Mouse (Mus musculus) urinary bladder, postnatal 36 days (tissue): ENCODE measurements around the gene Exoc3l2.
"Not testable (repeated sequence)": the region's sequence is repeated elsewhere in the genome, so short reads cannot be mapped to it uniquely, and the experiment has no call there.

Experiments used
- DNase-seq, 2 experiments: peaks; one replicate each; pipeline ENCODE4 v3.0.0; 2022; ENCODE audit warnings: low spot score in 2 of 2, mixed read lengths in 1 of 2

Exoc3l2 gene

DNA sequence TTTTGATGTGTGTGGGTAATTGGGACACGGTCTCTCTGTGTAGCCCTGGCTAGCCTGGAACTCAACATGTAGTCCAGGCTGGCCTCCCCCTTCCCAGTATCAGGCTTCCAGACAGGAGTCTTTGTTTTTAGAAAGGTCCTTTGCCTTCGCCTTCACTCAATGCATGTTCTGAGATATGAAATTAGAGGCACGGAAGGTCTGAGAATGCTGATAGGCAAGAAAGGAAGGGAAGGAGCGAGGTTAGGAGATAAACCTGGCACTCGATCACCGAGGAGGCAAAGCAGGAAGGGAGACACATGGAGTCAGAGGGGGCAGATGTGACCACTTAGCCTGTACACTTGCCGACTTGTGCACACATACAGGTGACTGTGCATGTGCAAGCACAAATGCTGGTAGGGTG lies 23.4 kb downstream of the Exoc3l2 start:
- DNase-seq, result no peak

DNA sequence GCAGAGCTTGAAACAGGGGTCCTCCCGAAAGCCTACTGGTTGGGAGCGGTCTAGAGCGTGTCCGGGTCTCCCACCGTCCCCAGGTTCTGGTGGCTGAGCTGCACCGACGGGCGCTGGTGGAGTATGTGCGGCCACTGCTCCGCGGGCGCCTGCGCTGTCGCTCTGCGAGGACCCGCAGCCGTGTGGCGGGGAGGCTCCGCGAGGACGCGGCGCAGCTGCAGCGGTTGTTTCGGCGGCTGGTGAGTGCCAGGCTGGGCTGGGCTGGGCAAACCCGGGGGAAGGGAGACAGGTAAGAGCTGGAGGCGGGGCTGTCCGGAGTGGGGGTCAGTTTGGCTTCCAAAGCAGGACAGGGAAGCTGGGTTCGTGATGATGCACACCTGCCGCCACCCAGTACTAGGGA lies 26.4 kb downstream of the Exoc3l2 start:
- no peak for DNase-seq

DNA sequence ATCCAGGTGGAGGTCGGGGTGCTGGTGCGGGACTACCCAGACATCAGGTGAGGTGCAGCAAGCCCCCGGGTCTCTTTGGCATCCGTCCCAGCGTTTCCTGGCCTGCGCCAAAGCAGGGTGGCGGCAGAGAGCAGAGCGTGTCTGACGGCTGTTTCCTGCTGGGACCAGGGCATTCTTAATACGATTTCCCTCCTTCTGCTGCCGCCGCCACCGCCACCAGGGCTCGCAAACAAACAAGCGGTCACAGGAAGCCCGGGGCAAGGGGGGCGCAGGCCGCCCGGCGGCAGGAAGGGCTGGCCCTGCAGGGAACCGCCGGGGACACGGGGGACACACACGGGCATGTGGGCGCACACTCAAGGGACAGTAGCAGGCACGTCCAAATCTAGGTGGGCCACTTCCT lies 28.6 kb downstream of the Exoc3l2 start:
- DNase-seq, result peak in 1 of 2 experiments; percentile 22

DNA sequence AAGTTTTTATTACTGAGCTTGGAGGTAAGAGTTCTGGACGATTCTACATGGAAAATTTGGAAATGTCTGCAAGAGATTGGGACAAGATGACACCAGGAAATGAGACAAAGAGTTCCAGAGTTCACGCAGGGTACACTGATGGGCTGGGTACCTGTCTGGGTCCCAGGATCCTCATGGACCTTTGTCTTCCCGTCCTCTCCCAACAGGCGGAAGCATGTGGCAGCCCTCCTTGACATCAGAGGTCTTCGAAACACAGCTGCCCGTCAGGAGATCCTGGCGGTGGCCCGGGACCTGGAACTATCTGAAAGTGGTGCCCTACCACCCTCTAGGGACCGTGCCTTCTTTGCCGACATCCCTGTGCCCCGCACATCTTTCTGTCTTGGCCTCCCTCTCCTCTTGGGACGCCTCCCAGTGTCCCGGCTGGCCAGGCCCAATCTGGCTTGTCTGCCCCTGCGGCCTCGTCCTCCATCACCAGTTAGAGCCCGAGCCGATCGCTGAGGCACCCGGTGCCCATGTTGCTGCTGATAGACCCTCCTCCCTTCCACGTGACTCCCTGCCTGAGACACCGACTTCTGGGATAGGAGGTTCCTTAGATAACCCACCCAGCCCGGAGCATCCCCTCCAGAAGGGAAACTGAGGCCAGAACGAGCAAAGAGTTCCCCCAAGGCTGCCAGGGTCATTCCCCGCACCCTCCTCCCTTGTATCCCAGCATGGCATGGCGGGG lies 31.8 kb downstream of the Exoc3l2 start:
- DNase-seq, result no peak

DNA sequence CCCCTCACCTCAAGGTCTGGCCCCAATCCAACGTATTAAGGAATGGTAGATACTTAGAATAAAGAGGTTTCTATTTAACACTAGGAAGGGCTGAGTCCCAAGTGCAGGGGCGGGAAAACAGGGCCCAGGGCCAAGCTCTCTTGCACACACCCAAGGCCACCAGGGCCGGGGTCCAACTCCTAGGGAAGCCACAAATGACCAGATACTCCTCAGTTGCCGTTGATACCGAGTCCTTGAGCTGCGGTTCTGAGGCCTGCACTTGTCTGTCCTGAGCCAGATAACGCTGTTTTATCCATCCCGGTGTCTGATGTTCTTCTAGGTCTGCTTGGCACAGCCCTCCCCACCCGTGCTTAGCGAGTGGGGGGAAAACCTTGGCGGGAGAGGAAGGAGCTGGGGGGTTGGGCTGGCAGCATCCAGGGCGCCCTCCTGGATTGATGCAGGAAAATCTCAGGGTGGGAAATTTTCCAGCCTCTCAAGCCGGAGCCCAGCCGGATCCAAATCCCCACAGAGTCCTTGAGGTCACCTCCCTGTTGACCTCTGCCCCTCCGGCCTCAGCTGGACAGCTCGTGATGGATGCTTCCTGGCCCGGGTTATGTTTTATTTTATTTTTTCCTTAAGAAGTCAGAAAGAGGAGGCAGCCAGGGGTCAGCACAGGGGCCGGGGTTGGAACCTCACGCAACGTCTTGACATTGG lies 32.5 kb downstream of the Exoc3l2 start:
- peak in 1 of 2 experiments; percentile 37 for DNase-seq

DNA sequence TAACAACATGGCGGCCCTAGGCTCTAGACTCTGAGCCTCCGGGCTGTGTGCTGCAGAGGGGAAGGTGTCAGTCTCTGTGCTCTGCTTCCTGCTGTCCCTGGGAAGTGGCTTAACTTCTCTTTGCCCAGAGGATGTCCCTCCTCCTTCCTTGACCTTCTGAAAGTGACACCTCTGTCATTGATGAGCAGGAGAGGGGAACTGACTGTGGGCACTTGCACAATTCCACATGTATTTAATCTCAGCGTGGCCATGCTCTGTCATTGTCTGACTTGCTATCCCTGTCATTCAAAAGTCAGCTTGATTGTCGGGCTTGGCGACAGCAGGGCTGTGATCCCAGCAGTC lies 33.1 kb downstream of the Exoc3l2 start:
- no peak for DNase-seq

DNA sequence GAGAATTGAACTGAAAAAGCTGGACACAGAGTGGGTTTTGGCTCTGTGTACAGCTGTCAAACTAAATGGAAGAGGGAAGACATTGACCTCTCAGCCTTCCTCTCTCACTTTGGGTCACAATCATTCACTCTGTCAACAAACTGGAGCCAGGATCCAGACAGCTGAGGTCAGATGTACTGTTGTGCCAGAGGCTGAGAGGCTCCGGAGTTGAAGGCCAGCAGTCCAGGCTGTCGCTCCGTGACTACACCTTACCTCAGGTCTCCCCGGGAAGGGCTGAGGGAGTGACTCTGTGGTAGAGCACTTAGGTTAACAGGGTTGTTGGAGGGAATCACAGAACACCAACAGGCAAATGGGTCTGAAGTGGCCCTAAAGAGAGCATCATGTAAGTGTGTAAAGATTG lies 35.2 kb downstream of the Exoc3l2 start:
- DNase-seq, result no peak

DNA sequence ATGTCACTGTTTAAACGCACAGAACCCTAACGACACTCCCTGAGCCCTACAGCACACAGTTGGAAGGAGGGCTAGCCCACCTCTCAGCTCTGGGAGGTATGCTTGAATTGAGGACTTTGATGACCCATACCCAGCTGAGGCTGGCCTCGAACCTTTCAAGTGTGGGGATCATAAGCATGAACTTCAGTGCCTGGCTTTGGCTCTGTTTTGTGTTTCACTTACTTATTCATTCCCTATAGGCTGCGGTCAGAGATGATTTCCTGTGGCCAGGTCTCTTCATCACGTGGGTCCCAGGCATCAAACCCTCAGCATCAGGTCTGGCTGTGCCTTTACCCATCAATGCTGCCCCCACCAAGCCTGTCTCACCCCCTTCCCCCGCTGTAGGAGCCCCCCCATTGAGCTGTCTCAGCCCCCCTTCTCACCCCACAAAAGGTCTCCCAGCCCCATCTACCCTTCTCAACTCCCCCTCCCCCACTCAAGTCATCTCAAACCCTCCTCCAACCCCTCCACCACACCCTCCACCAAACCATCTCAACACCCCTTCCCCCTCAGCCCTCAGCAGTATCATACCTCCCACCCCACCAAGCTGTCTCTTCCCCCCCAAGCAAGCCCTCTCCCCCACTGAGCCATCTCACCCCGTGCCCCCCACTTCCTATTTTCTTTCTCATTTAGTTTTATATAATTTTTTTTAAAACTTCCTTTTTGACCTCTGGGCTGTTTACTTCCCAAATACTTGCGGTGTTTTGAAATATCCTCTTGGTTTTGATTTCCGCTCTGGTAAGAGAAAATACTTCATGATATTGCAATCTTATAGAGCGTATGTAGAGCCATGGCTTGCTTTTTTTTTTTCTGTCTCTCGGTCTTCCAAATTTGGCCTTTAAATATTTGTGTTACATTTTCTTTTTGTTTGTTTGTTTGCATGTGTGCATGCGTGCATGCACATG lies 37.6 kb downstream of the Exoc3l2 start:
- DNase-seq, result no peak

DNA sequence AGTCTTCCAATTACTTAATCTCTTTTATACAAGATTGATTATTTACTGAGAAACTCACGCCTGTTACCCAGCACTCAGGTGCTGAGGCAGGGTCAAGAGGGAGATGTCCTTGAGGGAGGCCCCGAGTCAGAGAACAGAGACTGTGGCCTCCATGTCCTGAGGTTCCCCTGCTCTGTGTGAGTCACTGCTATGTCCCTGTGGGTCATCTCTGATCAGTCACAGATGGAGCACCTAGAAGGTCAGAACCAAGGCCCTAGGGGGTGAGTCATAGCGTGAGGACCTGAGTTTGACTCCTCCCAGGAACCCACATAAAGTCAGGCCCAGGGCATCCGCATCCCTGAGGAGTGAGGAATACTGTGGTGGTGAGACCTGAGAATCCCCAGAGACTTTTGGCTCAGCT lies 38.5 kb downstream of the Exoc3l2 start:
- DNase-seq, result no peak

DNA sequence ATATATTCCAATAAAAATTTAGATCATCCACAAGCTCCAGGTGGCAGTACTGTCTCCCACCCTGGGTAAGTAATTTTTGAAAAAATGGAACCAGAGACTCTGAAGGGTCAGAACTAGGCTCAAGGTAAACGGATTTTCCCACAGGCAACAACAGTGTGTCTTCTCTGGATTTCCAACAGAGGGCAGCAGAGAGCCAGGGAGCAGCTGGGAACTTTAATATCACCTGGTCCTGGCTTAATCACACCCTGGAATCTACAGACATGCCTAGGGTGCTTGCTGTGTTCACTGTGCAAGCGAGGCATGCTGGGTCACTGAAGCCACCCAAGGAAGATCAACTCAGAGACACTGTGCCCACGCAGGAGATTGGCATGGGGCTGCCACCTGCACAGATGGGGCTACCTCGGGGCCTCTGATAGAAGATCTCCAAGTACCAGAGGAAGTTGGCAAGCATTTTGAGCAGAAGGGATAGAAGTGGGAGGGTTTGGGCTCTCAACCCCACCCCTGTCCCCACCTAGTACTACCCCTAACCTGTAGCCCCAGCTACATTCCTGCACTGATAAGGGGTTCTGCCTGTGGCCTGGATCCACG lies 40.4 kb downstream of the Exoc3l2 start:
- DNase-seq, result peak; percentile 45 to 57

DNA sequence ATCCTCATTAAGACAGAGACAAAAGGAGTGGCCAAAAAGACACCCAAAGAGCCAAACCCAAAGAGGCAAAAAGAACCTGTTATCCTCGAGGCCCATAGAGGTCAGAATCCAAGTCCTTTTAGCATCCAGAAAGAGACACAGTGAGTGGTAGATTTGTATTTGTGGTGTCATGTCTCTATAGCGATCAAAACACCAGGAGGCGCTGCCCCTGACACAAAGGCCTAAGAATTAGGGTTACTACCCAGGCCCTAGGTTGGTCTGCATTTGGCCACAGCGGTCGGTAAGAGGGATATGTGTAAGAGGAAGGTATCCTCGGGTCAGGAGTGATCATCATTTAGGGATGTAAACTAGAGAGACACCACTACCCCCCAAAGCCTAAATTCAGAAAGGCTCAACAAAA lies 43.2 kb downstream of the Exoc3l2 start:
- DNase-seq, result no peak

DNA sequence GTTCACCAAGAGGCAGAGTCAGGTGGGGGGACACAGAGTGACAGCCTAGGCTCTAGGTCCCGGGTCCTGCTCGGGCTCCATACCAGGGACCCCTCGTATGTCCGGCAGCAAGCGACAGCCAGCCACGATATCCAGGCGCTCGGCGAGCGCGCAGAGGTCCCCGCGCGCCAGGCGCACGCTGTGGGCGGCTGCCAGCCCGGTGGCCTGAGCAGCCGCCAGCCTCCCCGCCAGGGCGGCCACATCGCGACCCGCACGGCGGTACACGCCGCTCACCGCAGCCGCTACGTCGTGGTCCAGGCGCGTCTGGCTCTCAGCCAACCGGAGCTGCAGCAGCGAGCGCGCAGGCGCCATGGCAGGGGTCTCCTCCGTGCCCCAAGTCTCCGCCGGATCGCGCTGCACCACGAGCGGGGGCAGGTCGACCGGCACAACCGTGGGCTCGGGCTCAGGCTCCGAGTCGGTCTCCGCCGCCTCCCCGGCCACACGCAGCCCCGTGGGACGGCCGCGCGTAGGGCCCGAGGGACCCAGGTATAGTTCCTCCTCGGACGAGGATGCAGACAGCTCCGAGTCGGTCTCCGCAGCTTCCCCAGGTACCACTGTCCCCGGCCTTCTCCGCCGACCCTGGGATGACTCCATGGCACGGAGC lies 44.0 kb downstream of the Exoc3l2 start:
- no peak for DNase-seq

DNA sequence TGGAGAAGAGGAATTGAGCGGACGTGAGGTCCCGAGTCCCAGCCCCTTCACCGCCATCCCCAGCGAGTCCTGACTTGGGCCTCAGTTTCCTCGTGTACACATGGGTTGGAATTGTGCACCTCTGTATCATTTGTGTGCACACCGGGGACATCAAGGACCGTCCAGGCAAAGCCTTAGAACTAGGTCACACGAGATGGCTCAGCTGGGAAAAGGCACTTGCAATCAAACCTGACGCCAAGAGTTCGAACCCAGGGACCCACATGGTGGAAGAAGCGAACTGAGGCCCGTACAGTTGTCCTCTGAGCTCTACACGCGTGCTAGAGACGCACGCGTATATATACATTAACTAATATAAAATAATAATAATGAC lies 44.5 kb downstream of the Exoc3l2 start:
- no peak for DNase-seq

DNA sequence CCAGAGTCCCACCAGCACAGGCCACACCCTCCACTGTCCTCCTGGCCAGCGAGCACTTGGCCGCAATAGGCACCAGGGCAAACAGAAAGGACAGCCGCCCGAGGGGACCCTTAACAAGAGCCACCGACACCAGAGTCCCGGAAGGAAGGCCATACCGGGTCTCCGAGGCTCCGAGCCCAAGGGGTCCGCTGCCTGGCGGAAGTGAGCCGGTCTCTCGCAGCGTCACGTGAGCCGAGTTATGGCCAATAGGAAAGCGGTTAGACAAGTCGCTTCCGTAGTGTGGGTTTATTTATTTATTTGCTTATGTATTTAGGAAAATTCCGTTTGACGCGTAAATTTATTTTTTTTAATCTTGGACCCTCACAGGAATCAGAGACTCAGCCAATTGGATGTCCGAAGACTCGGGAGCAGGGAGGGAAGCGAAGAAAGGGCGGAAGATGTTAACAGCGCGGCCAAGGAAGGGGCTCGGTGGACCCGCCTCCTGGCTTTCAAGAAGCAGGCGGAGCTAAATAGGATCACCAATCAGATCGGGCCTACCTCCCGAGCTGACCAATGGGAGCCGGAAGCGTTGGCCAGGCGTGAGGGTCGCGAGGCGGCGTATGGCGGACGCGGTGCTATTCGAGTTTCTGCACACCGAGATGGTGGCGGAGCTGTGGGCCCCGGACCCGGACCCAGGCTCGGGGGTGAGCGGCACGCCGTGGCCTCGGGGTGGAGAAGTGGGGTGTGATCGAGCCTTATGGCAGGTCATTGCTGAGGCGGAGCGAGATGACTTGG lies 45.2 kb downstream of the Exoc3l2 start, which contains the start of the genes Bloc1s3 and Trappc6a:
Gene Bloc1s3 (minus strand): TSS at position 218 of the 774 bp plus-strand sequence.
Gene Trappc6a (plus strand): TSS at position 246 of the 774 bp plus-strand sequence.
- DNase-seq, result peak; percentile 91

DNA sequence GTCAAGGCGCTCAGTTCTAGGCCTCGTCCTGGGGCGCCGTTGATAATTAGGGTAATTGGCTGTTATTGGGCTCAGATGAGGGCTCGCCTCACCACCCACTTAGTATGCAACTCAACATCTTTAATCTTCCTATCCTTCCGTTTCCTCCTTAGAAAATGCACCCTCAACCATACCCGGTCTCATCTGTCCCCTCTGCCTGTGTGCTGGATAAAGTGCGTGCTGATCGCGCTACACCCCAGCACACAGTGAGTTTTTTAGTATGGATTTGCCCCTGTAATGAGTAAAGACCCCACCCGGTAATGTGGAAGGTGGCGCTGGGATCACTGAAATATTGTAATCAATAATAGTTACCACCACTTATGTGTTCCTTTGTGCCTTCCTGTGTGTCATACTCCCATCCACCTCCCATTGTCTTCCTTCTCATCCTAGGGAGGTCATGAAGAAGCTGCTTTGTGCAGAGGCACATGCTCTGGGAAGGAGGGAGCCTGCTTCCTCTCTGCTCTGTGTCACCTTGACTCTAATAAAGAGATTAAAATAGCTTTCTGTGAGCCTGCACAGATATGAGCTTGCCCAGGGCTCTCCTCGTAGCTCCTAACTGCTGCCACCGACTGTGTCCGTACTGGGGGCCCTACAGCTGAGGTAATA lies 45.9 kb downstream of the Exoc3l2 start:
- DNase-seq, result no peak

DNA sequence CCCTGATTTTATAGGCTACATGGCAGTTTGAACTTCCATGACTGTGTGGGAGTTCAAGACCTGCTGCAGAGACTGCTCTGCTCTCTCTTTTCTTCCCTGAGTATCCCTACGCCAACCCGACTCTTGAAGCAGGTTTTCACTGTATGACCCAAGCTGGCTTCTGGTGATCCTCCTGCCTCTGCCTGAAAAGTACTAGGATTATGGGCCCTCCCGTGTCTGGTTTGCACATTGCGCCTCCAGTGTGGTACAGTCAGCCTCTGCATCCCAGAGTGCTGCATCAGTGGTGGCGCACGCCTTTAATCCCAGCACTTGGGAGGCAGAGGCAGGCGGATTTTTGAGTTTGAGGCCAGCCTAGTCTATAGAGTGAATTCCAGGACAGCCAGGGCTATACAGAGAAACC lies 46.7 kb downstream of the Exoc3l2 start:
- no peak for DNase-seq

DNA sequence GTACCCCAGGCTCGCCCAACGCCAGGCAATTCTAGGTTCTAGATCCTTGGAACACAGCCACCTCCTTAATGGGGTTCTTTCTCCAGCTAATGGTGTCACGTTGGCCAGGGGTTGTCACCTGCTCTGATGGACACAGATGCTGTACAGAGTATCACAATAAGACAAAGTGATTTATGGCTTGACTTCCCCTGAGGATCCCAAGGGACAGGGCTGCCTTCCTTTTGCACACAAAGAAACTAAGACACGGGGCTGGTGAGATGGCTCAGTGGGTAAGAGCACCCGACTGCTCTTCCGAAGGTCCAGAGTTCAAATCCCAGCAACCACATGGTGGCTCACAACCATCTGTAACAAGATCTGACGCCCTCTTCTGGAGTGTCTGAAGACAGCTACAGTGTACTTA lies 48.8 kb downstream of the Exoc3l2 start:
- DNase-seq, result not testable (repeated sequence)

DNA sequence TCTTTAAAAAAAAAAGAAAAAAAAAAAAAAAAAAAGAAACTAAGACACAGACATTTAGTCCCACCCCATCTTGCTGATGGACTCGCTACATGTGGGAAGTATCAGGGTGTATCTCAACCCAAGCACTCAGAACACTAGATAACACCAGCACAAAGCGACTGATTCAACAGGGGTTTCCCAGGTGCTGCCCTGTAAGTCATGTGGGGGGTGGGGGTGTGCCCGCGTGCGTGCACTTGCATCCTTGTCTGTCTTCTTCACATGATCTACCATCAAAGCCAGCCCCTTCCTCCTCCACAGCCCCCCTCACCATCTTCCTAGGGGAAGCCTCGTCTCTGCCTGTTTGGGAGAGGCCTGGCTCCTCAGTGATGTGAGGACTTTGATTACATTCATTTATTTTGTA lies 49.2 kb downstream of the Exoc3l2 start:
- DNase-seq, result no peak

DNA sequence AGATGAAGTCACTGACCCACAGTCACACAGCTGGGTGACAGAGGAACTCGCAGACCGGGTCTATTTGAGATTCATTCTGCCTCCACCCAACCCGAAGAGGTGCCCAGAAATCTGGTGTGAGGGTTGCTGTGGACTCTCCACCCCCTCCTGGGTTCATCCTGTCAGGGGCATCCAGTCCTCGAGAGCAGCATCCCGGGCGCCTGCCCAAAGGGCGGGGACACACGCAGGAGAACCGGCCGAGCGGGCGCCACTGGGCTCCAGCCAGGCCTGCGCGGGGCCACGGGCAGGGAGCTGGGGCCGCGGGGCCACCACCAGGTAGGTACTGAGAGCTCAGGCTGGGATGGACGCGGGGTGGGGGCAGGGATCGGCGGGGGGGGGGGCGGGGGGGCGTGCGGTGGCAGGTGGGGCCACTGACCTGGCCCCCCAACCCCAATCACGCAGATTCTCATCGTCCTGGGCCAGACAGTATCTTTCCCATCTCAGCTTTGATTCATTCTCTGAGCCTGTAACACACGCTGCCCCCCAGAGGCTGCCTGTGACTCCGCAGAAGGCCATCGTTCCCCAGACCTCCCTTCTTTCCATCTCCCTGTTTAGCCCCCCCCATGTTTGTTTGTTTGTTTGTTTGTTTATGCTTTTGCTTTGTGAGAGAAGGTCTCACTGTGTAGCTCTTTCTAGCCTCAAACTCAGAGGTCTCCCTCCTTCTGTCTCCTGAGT lies 54.7 kb downstream of the Exoc3l2 start, which contains the start of gene Nkpd1:
Gene Nkpd1 (plus strand): TSS at position 187 of the 714 bp plus-strand sequence.
- no peak for DNase-seq
